Mouse (Mus musculus) G1E (cell line): ENCODE results near the gene Tshz2. TPM values are rescaled to one million over a fixed set of nuclear protein-coding genes. Genes with fewer than 3 reads are reported as not detected.

Experiments
- ATAC-seq: 2 replicates; pipeline ENCODE4 v1.8.0; 2016; ENCODE audit warnings: mild to moderate bottlenecking; ENCODE audit not compliant: insufficient number of reproducible peaks, poor library complexity, low FRiP score, severe bottlenecking; ENCODE audit errors: extremely low read depth
- DNase-seq: peaks from one replicate; pipeline ENCODE4 v3.0.0; 2012; ENCODE audit warnings: low spot score
- H3K27me3 ChIP-seq: 2 replicates; pipeline ENCODE4 v1.6.1; 2012; ENCODE audit warnings: mild to moderate bottlenecking, low read length, inconsistent platforms; ENCODE audit not compliant: insufficient read depth
- H3K36me3 ChIP-seq: replicated peaks from 2 replicates; pipeline ENCODE3; 2012; ENCODE audit warnings: mild to moderate bottlenecking, inconsistent platforms
- H3K4me1 ChIP-seq: 2 replicates; pipeline ENCODE4 v1.6.1; 2012; ENCODE audit warnings: low read depth, low read length, inconsistent platforms, mixed read lengths; ENCODE audit not compliant: insufficient read depth
- H3K4me3 ChIP-seq: 2 replicates; pipeline ENCODE4 v1.5.1; 2012; ENCODE audit warnings: low read depth, mild to moderate bottlenecking, inconsistent platforms, low read length, moderate library complexity, mixed read lengths
- H3K9me3 ChIP-seq: replicated peaks from 2 replicates; pipeline ENCODE4 v1.6.1; 2012; ENCODE audit warnings: inconsistent platforms
- CTCF ChIP-seq: IDR thresholded peaks from 2 replicates; pipeline ENCODE4 v1.5.1; 2012; ENCODE audit warnings: low read depth, low read length, inconsistent platforms, mixed read lengths
- GATA1 ChIP-seq: IDR thresholded peaks from 2 replicates; pipeline ENCODE4 v1.6.1; 2012; ENCODE audit warnings: borderline replicate concordance, low read length, inconsistent platforms, mixed read lengths
- GATA2 ChIP-seq: IDR thresholded peaks from 2 replicates; pipeline ENCODE4 v1.6.1; 2012; ENCODE audit warnings: low read depth, low read length, inconsistent platforms, borderline replicate concordance
- POLR2AphosphoS5 ChIP-seq: IDR thresholded peaks from 2 replicates; pipeline ENCODE4 v1.6.1; 2012; ENCODE audit warnings: low read depth, low read length, inconsistent platforms; ENCODE audit not compliant: insufficient replicate concordance
- TAL1 ChIP-seq: conservative IDR thresholded peaks from 2 replicates; pipeline ENCODE4 v1.6.1; 2012; ENCODE audit warnings: low read depth, low read length, inconsistent platforms, mixed read lengths
- polyA plus RNA-seq: library from polyadenylated mRNA; stranded (reverse); fragments of >175 nt; gene quantifications from 2 replicates; pipeline ENCODE4 v1.2.3, GENCODE M21; 2012
- total RNA-seq, 2 experiments: library from RNA; stranded (forward) in 1 of 2; stranded (reverse) in 1 of 2; fragments of 200-1000 nt in 1 of 2; fragments of >200 nt in 1 of 2; fragmentation: Nextera tagmentation in 1 of 2; gene quantifications; 2 replicates each; pipeline ENCODE4 v1.2.3; 2014 to 2017

Gene Tshz2
- total and polyA plus RNA-seq, 3 experiments = 0.16 TPM; not detected in 2

GRCm38 (mm10) chr2:169859078-169859855, 226.5 kb downstream of the Tshz2 start:
- ATAC-seq (no peak), DNase-seq (no peak)
- no peaks in the 10 kb centered on the region for H3K4me1 ChIP-seq
- no peak overlapping the region for H3K4me3 ChIP-seq
- H3K9me3 ChIP-seq = peaks cover 84% of the 10 kb centered on the region
- no peaks in the 10 kb centered on the region for H3K27me3 ChIP-seq
- TF ChIP-seq POLR2AphosphoS5 (no peak), GATA2 (no peak), CTCF (no peak), GATA1 (no peak), TAL1 (no peak)
- H3K36me3 ChIP-seq = no peaks in the 10 kb centered on the region

- Histone ChIP-seq H3K4me1 (no peaks in the 10 kb centered on the region), H3K4me3 (no peak overlapping the region), H3K36me3 (no peaks in the 10 kb centered on the region), H3K27me3 (no peaks in the 10 kb centered on the region), H3K9me3 (peaks cover 80% of the 10 kb centered on the region)
- ATAC-seq = no peak
- no peak for TF ChIP-seq POLR2AphosphoS5
- TF ChIP-seq GATA1 = no peak
- TF ChIP-seq CTCF = no peak
- TF ChIP-seq GATA2 = no peak
- no peak for TF ChIP-seq TAL1
- no peak for DNase-seq
Observed at GRCm38 (mm10) chr2:169860895-169861294, 228.1 kb downstream of the Tshz2 start.

GRCm38 (mm10) chr2:169862701-169863100, 229.9 kb downstream of the Tshz2 start:
- Histone ChIP-seq H3K27me3 (no peaks in the 10 kb centered on the region), H3K9me3 (peaks cover 76% of the 10 kb centered on the region), H3K4me1 (no peaks in the 10 kb centered on the region), H3K4me3 (no peak overlapping the region), H3K36me3 (no peaks in the 10 kb centered on the region)
- ATAC-seq (no peak), DNase-seq (no peak)
- TF ChIP-seq POLR2AphosphoS5 (no peak), CTCF (no peak), TAL1 (no peak), GATA1 (no peak), GATA2 (no peak)

GRCm38 (mm10) chr2:169869468-169869867, 236.7 kb downstream of the Tshz2 start:
- Histone ChIP-seq H3K36me3 (no peaks in the 10 kb centered on the region), H3K27me3 (no peaks in the 10 kb centered on the region), H3K9me3 (peaks cover 71% of the 10 kb centered on the region), H3K4me1 (no peaks in the 10 kb centered on the region), H3K4me3 (no peak overlapping the region)
- no peak for ATAC-seq
- TF ChIP-seq GATA2 = no peak
- TF ChIP-seq GATA1 = no peak
- no peak for TF ChIP-seq POLR2AphosphoS5
- TF ChIP-seq CTCF = no peak
- no peak for TF ChIP-seq TAL1
- DNase-seq = no peak

DNA sequence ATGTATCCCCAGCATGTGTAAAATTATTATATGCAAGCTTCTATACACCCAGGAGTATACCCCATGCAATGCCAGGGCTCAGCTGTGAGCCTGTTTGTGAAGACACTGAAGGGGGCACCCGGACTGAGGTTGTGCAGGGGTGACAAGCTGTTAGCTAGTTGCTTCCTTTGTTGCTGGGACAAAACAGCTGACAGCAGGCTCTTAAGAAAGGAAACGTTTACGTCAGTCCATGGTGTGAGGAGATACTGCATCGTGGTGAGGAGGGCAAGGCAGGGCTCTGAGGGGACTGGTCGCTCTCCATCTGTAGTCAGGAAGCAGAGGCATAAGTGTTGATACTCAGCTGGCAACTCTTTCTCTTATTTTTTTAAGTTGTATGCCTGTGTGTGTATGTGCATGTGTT, 237.7 kb downstream of the Tshz2 start:
- no peak for TF ChIP-seq GATA1
- no peak for TF ChIP-seq TAL1
- TF ChIP-seq GATA2 = no peak
- TF ChIP-seq CTCF = no peak
- TF ChIP-seq POLR2AphosphoS5 = no peak
- no peak for DNase-seq
- H3K27me3 ChIP-seq = no peaks in the 10 kb centered on the region
- H3K36me3 ChIP-seq = no peaks in the 10 kb centered on the region
- no peaks in the 10 kb centered on the region for H3K4me1 ChIP-seq
- ATAC-seq = no peak
- peaks cover 72% of the 10 kb centered on the region for H3K9me3 ChIP-seq
- no peak overlapping the region for H3K4me3 ChIP-seq

DNA sequence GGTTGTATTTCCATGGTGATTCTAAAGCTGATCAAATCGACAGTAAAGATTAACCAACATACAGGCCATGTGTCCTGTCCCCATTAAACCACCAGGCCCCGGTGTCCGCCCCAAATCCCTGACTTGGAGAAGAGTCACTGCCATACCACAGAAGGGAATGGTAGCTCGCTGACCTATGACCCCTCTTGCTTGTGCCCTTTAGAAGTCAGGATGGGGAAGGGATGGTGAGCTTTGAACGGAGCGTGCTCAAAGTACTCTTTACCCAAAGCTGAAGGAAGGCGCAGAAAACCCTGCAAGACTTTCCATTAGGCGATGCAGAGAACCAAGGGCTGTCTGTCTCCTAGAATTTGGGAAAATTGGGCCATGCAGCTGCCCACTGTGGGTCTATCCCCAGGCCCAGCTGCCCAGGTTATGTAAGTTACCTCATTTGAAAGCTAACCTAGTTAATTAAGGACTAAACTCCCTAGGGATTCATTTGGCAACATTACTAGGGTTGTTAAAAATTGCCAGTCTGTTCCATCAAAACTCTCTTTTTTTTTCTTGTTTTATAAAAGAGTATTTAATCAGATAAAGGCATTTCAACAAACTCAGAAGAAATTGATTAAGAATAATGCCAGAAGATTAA, 238.7 kb downstream of the Tshz2 start:
- peaks cover 81% of the 10 kb centered on the region for H3K9me3 ChIP-seq
- TF ChIP-seq GATA2 (no peak), CTCF (no peak), POLR2AphosphoS5 (no peak), TAL1 (no peak), GATA1 (no peak)
- no peak overlapping the region for H3K4me3 ChIP-seq
- no peaks in the 10 kb centered on the region for H3K36me3 ChIP-seq
- no peak for ATAC-seq
- H3K27me3 ChIP-seq = no peaks in the 10 kb centered on the region
- no peaks in the 10 kb centered on the region for H3K4me1 ChIP-seq
- DNase-seq = no peak

GRCm38 (mm10) chr2:169873442-169873841, 240.6 kb downstream of the Tshz2 start:
- Histone ChIP-seq H3K9me3 (peaks cover 77% of the 10 kb centered on the region), H3K4me3 (no peak overlapping the region), H3K36me3 (no peaks in the 10 kb centered on the region), H3K27me3 (no peaks in the 10 kb centered on the region), H3K4me1 (no peaks in the 10 kb centered on the region)
- no peak for ATAC-seq
- DNase-seq = no peak
- no peak for TF ChIP-seq CTCF
- no peak for TF ChIP-seq TAL1
- TF ChIP-seq GATA1 = no peak
- no peak for TF ChIP-seq POLR2AphosphoS5
- TF ChIP-seq GATA2 = no peak
